Mouse (Mus musculus): ENCODE measurements around the gene Tfb2m. TPM values are rescaled to one million over a fixed set of nuclear protein-coding genes. Genes with fewer than 3 reads are reported as not detected.

The Tfb2m gene
- polyA plus RNA-seq, 1 experiment from 2014 or later = 30.6 TPM

DNA sequence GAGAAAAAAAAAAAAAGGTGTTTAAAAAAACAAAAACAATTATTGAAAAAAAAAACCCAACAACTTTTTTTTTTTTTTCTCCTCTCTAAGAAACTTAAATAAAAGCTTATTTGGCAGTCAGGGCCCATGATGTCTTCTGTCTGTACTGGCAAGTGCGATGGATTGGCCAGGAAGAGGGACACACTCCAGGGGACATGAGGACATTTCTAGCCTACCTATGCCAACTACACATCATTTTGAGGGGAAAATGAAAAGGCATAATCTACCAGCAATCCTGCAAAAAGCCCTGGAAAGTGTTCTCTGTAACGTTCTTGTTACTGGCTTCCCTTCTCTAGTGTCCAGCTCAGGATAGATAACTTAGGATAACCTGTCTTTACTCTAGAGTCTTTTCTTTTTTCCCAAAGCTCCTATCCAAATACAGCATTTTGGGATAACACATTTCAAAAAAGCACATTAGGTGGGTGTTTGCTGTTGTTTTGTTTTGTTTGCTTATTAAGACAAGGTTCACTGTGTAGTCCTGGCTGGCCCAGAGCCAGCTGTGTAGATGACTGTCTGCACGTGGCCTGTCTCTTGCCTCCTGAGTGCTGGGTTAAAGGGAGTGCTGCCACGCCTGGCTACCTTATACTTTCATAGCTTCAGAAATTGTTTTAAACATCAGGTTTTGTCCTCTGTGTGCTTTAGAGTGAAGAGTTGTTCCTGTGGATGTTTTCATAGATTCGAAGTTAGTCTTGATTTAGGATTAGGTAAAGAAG, 7.3 kb upstream of the Tfb2m start:
- WGBS (ENCODE audit: insufficient replicate concordance) = 64% methylated on average over 5 of the region's 5 CpGs
- Histone ChIP-seq H3K4me1 (ENCODE audit: control insufficient read depth, insufficient read depth, low read length) (peaks cover 6% of the 10 kb centered on the region), H3K27me3 (ENCODE audit: control insufficient read depth, insufficient read depth, low read length) (no peaks in the 10 kb centered on the region), H3K9ac (ENCODE audit: low read depth, low read length) (no peak overlapping the region), H3K27ac (ENCODE audit: low read depth, low read length) (no peak overlapping the region), H3K9me3 (replicated peaks; ENCODE audit: control insufficient read depth, low read length) (no peaks in the 10 kb centered on the region), H3K36me3 (ENCODE audit: control insufficient read depth, insufficient read depth, low read length) (no peaks in the 10 kb centered on the region), H3K4me2 (no peak overlapping the region), H3K4me3 (ENCODE audit: low read depth, low read length) (no peak overlapping the region)
- ATAC-seq (replicated peaks; ENCODE audit: insufficient number of reproducible peaks, low FRiP score, low TSS enrichment) = no peak

DNA sequence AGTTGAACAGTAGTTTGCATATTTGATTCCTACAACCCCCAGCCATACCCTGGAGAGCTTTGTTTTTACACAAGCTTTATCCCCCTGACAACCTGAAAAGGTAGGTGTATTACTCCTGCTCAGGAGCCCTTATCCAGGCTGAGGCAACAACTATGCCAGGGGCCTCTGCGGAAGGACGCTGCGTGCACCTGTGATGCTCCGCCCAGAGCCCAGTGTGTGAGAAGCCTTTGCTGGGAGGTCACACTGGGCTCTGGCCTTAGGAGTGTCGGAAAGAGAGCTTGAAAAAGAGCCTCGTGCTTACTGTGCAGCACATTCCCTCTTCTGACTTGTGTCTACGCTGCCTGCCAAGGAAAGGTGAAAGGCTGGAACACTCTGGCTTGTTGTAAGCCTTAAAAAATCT, 6.7 kb upstream of the Tfb2m start:
- peaks cover 12% of the 10 kb centered on the region for H3K4me1 ChIP-seq (ENCODE audit: control insufficient read depth, insufficient read depth, low read length)
- no peak overlapping the region for H3K4me3 ChIP-seq (ENCODE audit: low read depth, low read length)
- H3K36me3 ChIP-seq (ENCODE audit: control insufficient read depth, insufficient read depth, low read length) = no peaks in the 10 kb centered on the region
- WGBS (ENCODE audit: insufficient replicate concordance) = 45% methylated on average over 7 of the region's 7 CpGs
- H3K4me2 ChIP-seq = peak overlapping the region; percentile 9; the same call in 1 of the 2 replicates
- H3K9me3 ChIP-seq (replicated peaks; ENCODE audit: control insufficient read depth, low read length) = no peaks in the 10 kb centered on the region
- H3K9ac ChIP-seq (ENCODE audit: low read depth, low read length) = 0 out of 2 replicates have a peak overlapping the region, but pooled peaks have one; percentile 11
- ATAC-seq (replicated peaks; ENCODE audit: insufficient number of reproducible peaks, low FRiP score, low TSS enrichment) = no peak
- H3K27me3 ChIP-seq (ENCODE audit: control insufficient read depth, insufficient read depth, low read length) = no peaks in the 10 kb centered on the region
- H3K27ac ChIP-seq (ENCODE audit: low read depth, low read length) = no peak overlapping the region; the same call in 1 of the 2 replicates

DNA sequence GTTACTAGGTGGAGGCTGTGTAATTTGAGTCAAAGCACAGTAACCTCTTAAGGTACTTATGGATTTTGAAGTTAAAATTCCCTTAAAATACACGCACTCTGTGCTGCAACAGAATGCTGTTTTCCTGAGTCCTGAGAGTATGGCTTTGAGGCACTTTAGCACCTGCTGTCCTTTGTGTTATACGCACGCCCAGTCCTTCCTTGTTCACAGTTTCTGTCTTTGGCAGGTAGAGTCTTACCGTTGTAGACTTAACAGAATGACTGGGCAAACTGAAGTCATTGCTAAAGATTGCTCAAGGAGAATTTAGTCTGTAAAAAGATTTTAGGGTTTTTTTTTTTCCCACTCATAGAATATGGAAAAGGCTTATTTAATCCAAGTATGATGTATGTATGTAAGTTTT, 5.9 kb upstream of the Tfb2m start:
- Histone ChIP-seq H3K4me2 (no peak overlapping the region), H3K9ac (ENCODE audit: low read depth, low read length) (no peak overlapping the region)

DNA sequence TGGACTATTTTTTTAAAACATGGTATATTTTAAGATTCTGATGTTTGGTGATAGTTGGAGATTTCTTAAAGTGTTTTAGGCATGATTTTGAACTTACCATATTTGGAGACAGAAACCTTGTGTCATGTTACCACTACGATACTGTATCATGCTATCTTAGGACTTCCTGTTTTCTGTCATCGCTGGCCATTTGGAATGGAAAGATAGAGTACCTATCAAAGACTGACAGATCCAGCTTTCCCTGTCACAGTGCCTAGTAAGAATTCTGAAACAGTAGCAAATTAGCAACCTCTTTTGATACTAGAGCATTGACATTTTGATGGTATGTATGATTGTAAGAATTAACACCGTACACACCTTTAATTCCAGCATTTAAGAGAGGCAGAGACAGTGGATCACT, 5.3 kb upstream of the Tfb2m start:
- Histone ChIP-seq H3K27ac (ENCODE audit: low read depth, low read length) (no peak overlapping the region), H3K36me3 (ENCODE audit: control insufficient read depth, insufficient read depth, low read length) (no peaks in the 10 kb centered on the region), H3K27me3 (ENCODE audit: control insufficient read depth, insufficient read depth, low read length) (no peaks in the 10 kb centered on the region), H3K4me2 (no peak overlapping the region), H3K4me1 (ENCODE audit: control insufficient read depth, insufficient read depth, low read length) (peaks cover 12% of the 10 kb centered on the region), H3K9ac (ENCODE audit: low read depth, low read length) (no peak overlapping the region), H3K4me3 (ENCODE audit: low read depth, low read length) (no peak overlapping the region), H3K9me3 (replicated peaks; ENCODE audit: control insufficient read depth, low read length) (no peaks in the 10 kb centered on the region)
- no peak for ATAC-seq (replicated peaks; ENCODE audit: insufficient number of reproducible peaks, low FRiP score, low TSS enrichment)
- 51% methylated on average over 3 of the region's 3 CpGs for WGBS (ENCODE audit: insufficient replicate concordance)

More for the DNA sequence above, 5.9 kb upstream of the Tfb2m start:
- no peaks in the 10 kb centered on the region for H3K9me3 ChIP-seq (replicated peaks; ENCODE audit: control insufficient read depth, low read length)
- H3K4me3 ChIP-seq (ENCODE audit: low read depth, low read length) = no peak overlapping the region
- H3K27ac ChIP-seq (ENCODE audit: low read depth, low read length) = peak overlapping the region; percentile 47; the same call in 1 of the 2 replicates
- H3K36me3 ChIP-seq (ENCODE audit: control insufficient read depth, insufficient read depth, low read length) = no peaks in the 10 kb centered on the region
- ATAC-seq (replicated peaks; ENCODE audit: insufficient number of reproducible peaks, low FRiP score, low TSS enrichment) = no peak
- peaks cover 12% of the 10 kb centered on the region for H3K4me1 ChIP-seq (ENCODE audit: control insufficient read depth, insufficient read depth, low read length)
- 85% methylated on average over 4 of the region's 4 CpGs for WGBS (ENCODE audit: insufficient replicate concordance)
- no peaks in the 10 kb centered on the region for H3K27me3 ChIP-seq (ENCODE audit: control insufficient read depth, insufficient read depth, low read length)

DNA sequence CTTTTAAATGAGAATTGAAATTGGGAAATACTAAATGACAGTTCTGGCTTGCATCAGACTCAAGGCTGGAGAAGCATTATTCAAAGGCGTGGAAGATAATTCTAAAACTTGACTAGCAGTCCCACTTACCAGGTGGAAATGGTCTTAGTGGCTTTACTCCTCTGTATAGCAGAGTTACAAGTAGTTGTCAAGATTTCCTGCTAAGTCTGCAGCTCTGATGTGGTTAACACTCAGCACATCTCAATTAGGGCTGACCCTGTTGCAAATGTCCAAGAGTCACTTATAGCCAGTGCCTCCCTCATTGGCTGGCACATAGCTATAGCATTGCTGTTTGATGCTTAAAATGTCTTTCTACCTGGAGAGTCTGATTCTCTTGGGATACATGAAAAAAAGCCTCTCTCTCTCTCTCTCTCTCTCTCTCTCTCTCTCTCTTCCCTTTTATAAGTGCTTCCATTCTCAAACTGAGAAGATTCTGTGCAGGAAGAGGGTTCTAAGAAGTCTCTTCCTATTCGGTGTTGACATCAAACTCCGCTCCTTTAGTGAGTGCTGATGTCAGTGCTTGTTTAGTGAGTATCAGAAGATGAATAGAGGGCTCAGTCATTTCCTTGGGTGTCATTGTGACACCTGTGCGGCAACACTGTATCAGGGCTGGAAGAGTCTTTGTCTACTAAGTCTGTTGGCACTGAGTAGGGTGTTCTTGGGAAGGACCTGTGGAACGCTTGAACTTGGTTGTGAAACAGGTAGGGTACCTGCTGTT, 3.1 kb upstream of the Tfb2m start:
- ATAC-seq (replicated peaks; ENCODE audit: insufficient number of reproducible peaks, low FRiP score, low TSS enrichment) = no peak
- Histone ChIP-seq H3K4me1 (ENCODE audit: control insufficient read depth, insufficient read depth, low read length) (peaks cover 17% of the 10 kb centered on the region), H3K27ac (ENCODE audit: low read depth, low read length) (no peak overlapping the region), H3K36me3 (ENCODE audit: control insufficient read depth, insufficient read depth, low read length) (no peaks in the 10 kb centered on the region), H3K9me3 (replicated peaks; ENCODE audit: control insufficient read depth, low read length) (no peaks in the 10 kb centered on the region), H3K4me3 (ENCODE audit: low read depth, low read length) (no peak overlapping the region), H3K9ac (ENCODE audit: low read depth, low read length) (no peak overlapping the region), H3K4me2 (no peak overlapping the region), H3K27me3 (ENCODE audit: control insufficient read depth, insufficient read depth, low read length) (no peaks in the 10 kb centered on the region)
- 87% methylated on average over 5 of the region's 5 CpGs for WGBS (ENCODE audit: insufficient replicate concordance)

DNA sequence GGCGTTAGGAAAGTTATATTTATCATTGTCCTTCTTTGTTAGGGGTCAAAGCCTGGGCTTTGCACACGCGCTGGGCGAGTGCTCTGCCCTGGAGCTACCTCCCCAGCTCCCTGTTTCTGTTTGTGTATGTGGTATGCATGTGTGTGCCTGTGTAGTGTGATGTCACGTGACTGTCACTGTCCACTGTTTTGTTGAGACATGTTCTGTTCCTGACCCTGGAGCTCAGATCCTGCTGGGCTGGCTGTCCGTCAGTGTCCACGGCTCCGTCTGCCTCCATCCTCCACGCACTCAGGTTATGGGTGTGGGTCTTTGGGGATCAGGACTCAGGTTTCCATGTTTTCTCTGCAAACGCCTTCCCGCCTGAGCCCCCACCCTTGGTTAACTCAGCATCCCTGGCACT, 2.2 kb upstream of the Tfb2m start:
- no peak overlapping the region for H3K9ac ChIP-seq (ENCODE audit: low read depth, low read length)
- peaks cover 17% of the 10 kb centered on the region for H3K4me1 ChIP-seq (ENCODE audit: control insufficient read depth, insufficient read depth, low read length)
- H3K9me3 ChIP-seq (replicated peaks; ENCODE audit: control insufficient read depth, low read length) = no peaks in the 10 kb centered on the region
- no peak for ATAC-seq (replicated peaks; ENCODE audit: insufficient number of reproducible peaks, low FRiP score, low TSS enrichment)
- no peaks in the 10 kb centered on the region for H3K36me3 ChIP-seq (ENCODE audit: control insufficient read depth, insufficient read depth, low read length)
- WGBS (ENCODE audit: insufficient replicate concordance) = 69% methylated on average over 11 of the region's 11 CpGs
- H3K27ac ChIP-seq (ENCODE audit: low read depth, low read length) = 0 out of 2 replicates have a peak overlapping the region, but pooled peaks have one; percentile 15
- H3K4me2 ChIP-seq = peak overlapping the region; percentile 84
- no peaks in the 10 kb centered on the region for H3K27me3 ChIP-seq (ENCODE audit: control insufficient read depth, insufficient read depth, low read length)
- peak overlapping the region; percentile 8; the same call in 1 of the 2 replicates for H3K4me3 ChIP-seq (ENCODE audit: low read depth, low read length)

DNA sequence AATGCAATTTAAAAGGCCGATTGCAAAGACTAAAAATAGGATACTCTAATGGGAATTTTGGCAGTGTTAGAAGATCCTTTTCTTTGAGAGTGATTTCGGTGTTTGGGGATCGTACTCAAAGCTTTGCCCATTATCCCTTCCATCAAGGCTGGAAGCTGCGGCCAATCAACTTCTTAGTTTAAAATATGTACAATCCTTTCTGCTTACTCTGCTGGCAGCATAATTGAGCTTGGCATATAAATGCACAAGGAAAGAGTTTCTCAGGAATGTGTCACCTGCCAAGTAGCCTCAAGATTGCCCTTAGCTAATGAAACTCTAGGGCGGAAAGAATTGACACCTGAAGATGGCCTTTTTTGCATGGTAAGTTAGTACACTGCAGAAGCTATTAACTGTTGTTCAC, 1.1 kb upstream of the Tfb2m start:
- Histone ChIP-seq H3K9ac (ENCODE audit: low read depth, low read length) (peak overlapping the region; percentile 75), H3K9me3 (replicated peaks; ENCODE audit: control insufficient read depth, low read length) (no peaks in the 10 kb centered on the region), H3K36me3 (ENCODE audit: control insufficient read depth, insufficient read depth, low read length) (no peaks in the 10 kb centered on the region), H3K4me2 (peak overlapping the region; percentile 84), H3K27ac (ENCODE audit: low read depth, low read length) (no peak overlapping the region), H3K4me1 (ENCODE audit: control insufficient read depth, insufficient read depth, low read length) (peaks cover 12% of the 10 kb centered on the region), H3K27me3 (ENCODE audit: control insufficient read depth, insufficient read depth, low read length) (no peaks in the 10 kb centered on the region), H3K4me3 (ENCODE audit: low read depth, low read length) (peak overlapping the region; percentile 75)
- 24% methylated on average over 5 of the region's 5 CpGs for WGBS (ENCODE audit: insufficient replicate concordance)
- no peak for ATAC-seq (replicated peaks; ENCODE audit: insufficient number of reproducible peaks, low FRiP score, low TSS enrichment)

DNA sequence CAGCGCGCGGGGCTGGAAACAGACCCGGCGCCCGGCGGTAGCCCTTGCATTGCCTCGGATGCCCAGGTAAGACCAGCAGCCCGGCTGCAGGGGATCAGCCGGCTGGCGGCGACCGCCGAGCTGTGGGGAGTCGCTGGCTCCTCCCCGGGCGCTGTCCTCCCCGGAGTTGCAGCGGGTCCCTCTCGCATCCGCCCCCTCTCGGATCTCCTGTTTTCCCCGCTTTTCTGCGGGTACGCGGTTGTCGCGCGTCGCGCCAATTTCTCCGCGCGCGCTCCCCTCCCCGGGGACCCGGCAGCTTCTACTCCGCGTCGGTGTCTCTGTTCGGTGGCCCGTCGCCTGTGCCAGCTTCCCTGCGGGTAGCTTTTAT, 467 bp upstream of the Tfb2m start:
- WGBS (ENCODE audit: insufficient replicate concordance) = under 1% methylated on average over 44 of the region's 44 CpGs
- Histone ChIP-seq H3K27me3 (ENCODE audit: control insufficient read depth, insufficient read depth, low read length) (no peaks in the 10 kb centered on the region), H3K36me3 (ENCODE audit: control insufficient read depth, insufficient read depth, low read length) (no peaks in the 10 kb centered on the region), H3K4me3 (ENCODE audit: low read depth, low read length) (peak overlapping the region; percentile 75), H3K9ac (ENCODE audit: low read depth, low read length) (peak overlapping the region; percentile 75), H3K4me1 (ENCODE audit: control insufficient read depth, insufficient read depth, low read length) (peaks cover 12% of the 10 kb centered on the region), H3K4me2 (peak overlapping the region; percentile 84), H3K9me3 (replicated peaks; ENCODE audit: control insufficient read depth, low read length) (no peaks in the 10 kb centered on the region), H3K27ac (ENCODE audit: low read depth, low read length) (peak overlapping the region; percentile 89)
- ATAC-seq (replicated peaks; ENCODE audit: insufficient number of reproducible peaks, low FRiP score, low TSS enrichment) = peak; percentile 78
